Mouse (Mus musculus) liver, postnatal 0 days (tissue): ENCODE measurements around the gene Sdc3. TPM values are rescaled to one million over a fixed set of nuclear protein-coding genes. Genes with fewer than 3 reads are reported as not detected.

ENCODE experiments used
- ATAC-seq: fragments of 200-750 bp; cut with Nextera tagmentation; 2 replicates; pipeline ENCODE4 v1.8.0; 2017; ENCODE audit warnings: mild to moderate bottlenecking, moderate library complexity
- DNase-seq: peaks from one replicate; pipeline ENCODE4 v3.0.0-alpha.2; 2016
- H3K27ac ChIP-seq: fragments of 300-500 bp; sonication (generic); 2 replicates; pipeline ENCODE4 v1.5.1; 2014; ENCODE audit warnings: antibody characterized with exemption, moderate library complexity, mild to moderate bottlenecking, low read depth
- H3K27me3 ChIP-seq: fragments of 300-500 bp; sonication (generic); 2 replicates; pipeline ENCODE4 v1.6.1; 2014; ENCODE audit warnings: low read length, control low read depth, mixed read lengths; ENCODE audit not compliant: insufficient read depth
- H3K36me3 ChIP-seq: fragments of 300-500 bp; sonication (generic); replicated peaks from 2 replicates; pipeline ENCODE4 v1.6.1; 2014; ENCODE audit warnings: mild to moderate bottlenecking, control low read depth, low read length, moderate library complexity, mixed read lengths; ENCODE audit not compliant: insufficient read depth
- H3K4me1 ChIP-seq: fragments of 300-500 bp; sonication (generic); 2 replicates; pipeline ENCODE4 v1.6.1; 2014; ENCODE audit warnings: antibody characterized with exemption, mild to moderate bottlenecking, control low read depth; ENCODE audit not compliant: insufficient read depth
- H3K4me2 ChIP-seq: fragments of 300-500 bp; sonication (generic); 2 replicates; pipeline ENCODE4 v1.6.1; 2014; ENCODE audit warnings: low read depth, mild to moderate bottlenecking, low read length, moderate library complexity, mixed read lengths
- H3K4me3 ChIP-seq: fragments of 300-500 bp; sonication (generic); 2 replicates; pipeline ENCODE4 v1.5.1; 2014; ENCODE audit warnings: low read depth, low read length
- H3K9ac ChIP-seq: fragments of 300-500 bp; sonication (generic); replicated peaks from 2 replicates; pipeline ENCODE4 v1.6.1; 2014; ENCODE audit warnings: mild to moderate bottlenecking, moderate library complexity
- H3K9me3 ChIP-seq: fragments of 300-500 bp; sonication (generic); 2 replicates; pipeline ENCODE4 v1.6.1; 2016; ENCODE audit warnings: mild to moderate bottlenecking, control low read depth, low read length, mixed read lengths
- CTCF ChIP-seq: sonication (generic); IDR thresholded peaks from 2 replicates; pipeline ENCODE4 v1.5.1; 2016; ENCODE audit warnings: antibody characterized with exemption, low read depth
- EP300 ChIP-seq: IDR thresholded peaks from 2 replicates; pipeline ENCODE4 v1.6.1; 2016; ENCODE audit warnings: antibody characterized with exemption, low read depth, mild to moderate bottlenecking
- WGBS: fragments of 180-500 bp; shearing (Covaris S2); extraction: QIAGEN DNeasy Blood & Tissue Kit; methylation state at CpG from one replicate; pipeline ENCODE4 v1.1.7; 2014; ENCODE audit not compliant: insufficient replicate concordance; 5-methylcytosine and 5-hydroxymethylcytosine counted together
- polyA plus RNA-seq: library from polyadenylated mRNA; unstranded; fragments of >200 nt; fragmentation: Nextera tagmentation; extraction: Ambion mirVana; gene quantifications from 2 replicates; pipeline ENCODE4 v1.2.1, GENCODE M21; 2015

The Sdc3 gene
- 8.7 TPM in 2 replicates for polyA plus RNA-seq

DNA sequence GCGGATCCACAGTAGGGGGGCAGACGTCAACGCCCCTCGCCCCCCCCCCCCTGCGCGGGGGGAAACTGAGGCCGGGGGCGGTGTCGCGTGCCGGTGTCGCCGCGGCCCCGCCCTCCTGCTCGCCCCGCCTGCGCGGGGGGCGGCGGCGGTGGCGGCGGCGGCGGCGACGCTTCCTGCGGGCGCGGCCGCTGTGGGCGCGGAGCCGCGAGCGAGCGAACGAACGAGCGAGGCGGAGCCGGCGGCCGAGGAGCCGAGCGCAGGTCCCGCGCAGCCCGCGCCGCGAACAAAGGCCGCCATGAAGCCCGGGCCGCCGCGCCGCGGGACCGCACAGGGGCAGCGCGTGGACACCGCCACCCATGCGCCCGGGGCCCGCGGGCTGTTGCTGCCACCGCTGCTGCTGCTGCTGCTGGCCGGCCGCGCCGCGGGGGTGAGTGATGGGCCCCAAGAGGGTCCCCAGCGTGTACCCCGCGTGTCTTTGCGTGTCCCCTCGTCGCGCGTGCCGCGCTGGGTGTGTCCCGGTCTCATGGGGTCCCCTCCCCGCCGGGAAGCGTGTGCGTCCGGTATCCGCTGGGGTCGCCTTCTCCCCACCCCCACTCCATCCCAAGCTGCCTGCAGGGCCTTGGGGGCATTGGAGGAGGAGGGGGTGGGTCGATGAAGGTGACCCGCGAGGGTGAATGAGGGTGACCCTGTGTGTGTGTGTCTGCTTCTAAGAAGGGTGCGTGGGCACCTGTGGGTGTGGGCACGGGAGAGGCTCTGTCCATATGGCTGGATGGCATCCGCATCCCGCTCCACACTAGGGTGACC is at the start of gene Sdc3:
Gene Sdc3 (plus strand): TSS at position 162 of the 804 bp plus-strand sequence.
- H3K4me1 ChIP-seq, result peaks cover 5% of the 10 kb centered on the region; the same call in 1 of the 2 replicates
- H3K4me3 ChIP-seq, result peak within 1 kb of the TSS; percentile 57
- ATAC-seq, result no peak; the same call in 1 of the 2 replicates
- H3K9ac ChIP-seq, result peak within 1 kb of the TSS; percentile 55
- H3K27ac ChIP-seq, result peak within 1 kb of the TSS; percentile 69
- peaks cover 31% of the 10 kb centered on the region for H3K27me3 ChIP-seq
- DNase-seq, result no peak
- no peaks in the 10 kb centered on the region for H3K9me3 ChIP-seq
- H3K36me3 ChIP-seq, result no peaks in the 10 kb centered on the region
- TF ChIP-seq CTCF (no peak), EP300 (no peak)
- peak within 1 kb of the TSS; percentile 74 for H3K4me2 ChIP-seq
- 6% methylated on average over 29 of the region's 99 CpGs for WGBS

DNA sequence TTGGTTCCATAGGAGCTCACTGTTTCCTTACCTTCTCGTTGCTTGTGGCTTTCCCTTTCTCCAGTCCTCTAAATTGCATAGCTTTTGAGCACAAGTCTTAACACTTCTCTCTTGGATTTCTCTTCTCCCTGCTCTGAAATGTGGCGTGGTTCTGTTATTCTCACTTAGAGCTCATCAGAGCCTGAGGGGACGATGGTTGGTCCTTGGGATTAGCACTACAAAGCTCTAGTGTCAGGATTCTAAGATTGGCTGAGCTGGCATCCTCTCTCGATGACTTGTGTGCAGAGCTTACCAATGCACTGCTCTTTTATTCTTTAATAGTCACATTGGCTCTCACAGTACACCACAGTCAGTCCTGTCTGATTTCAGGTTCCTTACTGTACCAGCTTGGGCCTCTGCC is 48.3 kb upstream of the Sdc3 start:
- WGBS, result 88% methylated on average over 4 of the region's 4 CpGs
- no peak for ATAC-seq

DNA sequence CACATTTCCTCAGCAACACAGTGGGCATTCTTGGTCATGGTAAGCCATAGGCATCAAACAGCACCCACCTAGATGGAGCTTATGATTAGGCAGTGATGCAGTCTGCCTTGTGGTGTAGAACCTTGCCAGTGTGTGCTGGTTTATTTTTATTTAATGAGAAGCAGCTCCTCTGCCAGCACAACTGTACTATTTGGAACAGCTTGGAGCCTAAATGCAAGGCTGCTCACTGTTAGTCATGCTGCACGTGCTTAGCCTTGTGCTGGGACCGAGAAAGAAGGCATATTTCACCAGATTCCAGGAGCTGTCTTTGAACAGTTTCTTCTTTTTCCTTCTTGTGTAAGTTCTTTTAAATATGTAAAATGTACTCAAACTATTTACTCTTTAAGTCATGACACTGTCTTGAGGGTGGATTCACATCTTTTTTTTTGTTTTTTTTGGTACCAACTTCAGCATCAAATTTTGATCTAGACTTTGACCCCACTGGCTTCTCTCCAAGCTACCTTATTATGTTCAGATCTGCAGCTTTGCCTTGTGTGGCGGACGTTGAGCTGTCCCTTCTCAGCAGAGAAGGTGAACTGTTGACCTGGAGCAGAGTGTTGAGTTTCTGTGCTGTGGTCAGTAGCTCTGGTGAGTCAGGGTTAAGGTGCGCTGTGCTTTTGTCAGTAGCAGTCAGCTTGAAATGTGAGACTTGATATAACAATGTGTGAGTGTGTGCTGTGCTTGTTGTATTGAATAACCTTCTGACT is 46.6 kb upstream of the Sdc3 start:
- WGBS, result 77% methylated on average over 5 of the region's 5 CpGs
- H3K4me3 ChIP-seq, result no peak overlapping the region
- H3K27ac ChIP-seq, result no peak overlapping the region
- ATAC-seq (peak; percentile 64), DNase-seq (no peak)
- H3K9ac ChIP-seq, result no peak overlapping the region
- peaks cover 90% of the 10 kb centered on the region for H3K36me3 ChIP-seq
- peaks cover 4% of the 10 kb centered on the region for H3K4me1 ChIP-seq
- TF ChIP-seq EP300 (no peak), CTCF (no peak)
- no peak overlapping the region for H3K4me2 ChIP-seq
- no peaks in the 10 kb centered on the region for H3K9me3 ChIP-seq
- H3K27me3 ChIP-seq, result no peaks in the 10 kb centered on the region

More for the DNA sequence above, 48.3 kb upstream of the Sdc3 start:
- TF ChIP-seq CTCF (no peak), EP300 (no peak)
- no peak for DNase-seq
- Histone ChIP-seq H3K4me1 (no peaks in the 10 kb centered on the region; the same call in none of the 2 replicates), H3K27ac (no peak overlapping the region), H3K36me3 (peaks cover 79% of the 10 kb centered on the region), H3K27me3 (no peaks in the 10 kb centered on the region), H3K9ac (no peak overlapping the region), H3K4me2 (no peak overlapping the region), H3K4me3 (no peak overlapping the region), H3K9me3 (no peaks in the 10 kb centered on the region)

DNA sequence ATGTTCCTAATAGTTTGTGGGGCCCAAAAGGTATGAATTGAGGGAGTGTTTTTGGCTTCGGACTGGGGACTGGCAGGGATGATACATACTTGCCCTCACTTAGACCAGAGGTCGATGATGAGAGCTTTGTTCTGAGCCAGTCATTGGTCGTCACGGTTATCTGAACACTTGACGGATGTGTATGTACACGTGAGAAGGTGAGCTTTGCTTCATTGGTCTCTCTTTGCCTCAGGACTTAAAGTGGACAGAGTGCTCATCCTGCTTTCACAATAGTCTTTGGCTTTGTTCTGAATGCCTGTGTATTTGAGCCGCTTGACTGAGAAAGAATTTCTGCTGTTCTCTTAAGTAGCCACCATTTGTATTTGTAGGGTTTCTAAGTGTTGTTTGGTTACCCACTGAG is 42.8 kb upstream of the Sdc3 start:
- ATAC-seq (peak; percentile 57), DNase-seq (no peak)
- Histone ChIP-seq H3K4me3 (no peak overlapping the region), H3K36me3 (peaks cover 90% of the 10 kb centered on the region), H3K27ac (no peak overlapping the region), H3K4me2 (no peak overlapping the region), H3K4me1 (peaks cover 4% of the 10 kb centered on the region), H3K27me3 (no peaks in the 10 kb centered on the region), H3K9me3 (no peaks in the 10 kb centered on the region), H3K9ac (no peak overlapping the region)
- TF ChIP-seq EP300 (no peak), CTCF (no peak)
- WGBS, result 78% methylated on average over 7 of the region's 7 CpGs

DNA sequence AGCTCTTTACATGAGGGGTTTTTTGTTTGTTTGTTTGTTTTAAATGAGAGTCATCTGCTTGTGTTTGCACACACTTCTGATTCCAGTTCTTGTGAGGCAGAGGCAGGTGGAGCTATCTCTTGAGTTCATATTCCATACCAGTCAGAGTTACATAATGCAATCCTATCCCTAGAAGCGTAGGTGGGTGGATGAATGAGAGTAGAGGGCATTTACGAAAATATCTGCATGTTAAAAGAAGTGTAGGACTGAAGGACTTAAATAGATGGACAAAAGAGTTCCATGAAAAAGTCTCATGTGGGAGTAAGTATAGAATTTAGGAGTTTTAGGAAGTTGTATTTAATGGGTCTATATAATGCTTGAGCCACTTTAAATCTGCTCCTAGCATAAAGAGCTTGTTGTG is 40.4 kb upstream of the Sdc3 start:
- peaks cover 4% of the 10 kb centered on the region; the same call in 1 of the 2 replicates for H3K4me1 ChIP-seq
- H3K4me3 ChIP-seq, result no peak overlapping the region
- ATAC-seq (no peak), DNase-seq (no peak)
- 89% methylated on average over 2 of the region's 2 CpGs for WGBS
- no peak overlapping the region for H3K9ac ChIP-seq
- no peak overlapping the region for H3K27ac ChIP-seq
- no peak for TF ChIP-seq EP300
- TF ChIP-seq CTCF, result no peak
- H3K9me3 ChIP-seq, result no peaks in the 10 kb centered on the region
- no peaks in the 10 kb centered on the region for H3K27me3 ChIP-seq
- peaks cover 88% of the 10 kb centered on the region for H3K36me3 ChIP-seq
- no peak overlapping the region for H3K4me2 ChIP-seq

DNA sequence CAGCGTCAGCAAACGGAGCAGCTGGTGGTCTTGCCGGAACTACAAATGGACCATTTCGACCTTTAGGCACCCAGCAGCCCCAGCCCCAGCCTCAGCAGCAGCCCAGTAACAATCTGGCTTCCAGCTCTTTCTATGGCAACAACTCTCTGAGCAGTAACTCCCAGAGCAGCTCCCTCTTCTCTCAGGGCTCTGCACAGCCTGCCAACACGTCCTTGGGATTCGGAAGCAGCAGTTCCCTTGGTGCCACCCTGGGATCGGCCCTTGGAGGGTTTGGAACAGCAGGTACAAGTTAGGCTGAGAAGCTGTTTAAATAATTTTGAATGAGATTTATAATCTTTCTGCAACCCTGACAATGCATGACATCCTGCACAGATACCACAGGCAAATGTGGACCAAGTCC is 39.7 kb upstream of the Sdc3 start:
- H3K36me3 ChIP-seq, result peaks cover 87% of the 10 kb centered on the region

More for the DNA sequence above, 39.7 kb upstream of the Sdc3 start:
- H3K4me1 ChIP-seq, result peaks cover 4% of the 10 kb centered on the region; the same call in 1 of the 2 replicates
- H3K9ac ChIP-seq, result no peak overlapping the region
- H3K27me3 ChIP-seq, result no peaks in the 10 kb centered on the region
- TF ChIP-seq CTCF (no peak), EP300 (no peak)
- H3K27ac ChIP-seq, result no peak overlapping the region
- H3K9me3 ChIP-seq, result no peaks in the 10 kb centered on the region
- DNase-seq (no peak), ATAC-seq (no peak)
- WGBS, result 83% methylated on average over 7 of the region's 7 CpGs
- H3K4me2 ChIP-seq, result no peak overlapping the region
- no peak overlapping the region for H3K4me3 ChIP-seq
